Comparison of ENCODE assay signal across 1 mouse cellular context in the genomic region with DNA sequence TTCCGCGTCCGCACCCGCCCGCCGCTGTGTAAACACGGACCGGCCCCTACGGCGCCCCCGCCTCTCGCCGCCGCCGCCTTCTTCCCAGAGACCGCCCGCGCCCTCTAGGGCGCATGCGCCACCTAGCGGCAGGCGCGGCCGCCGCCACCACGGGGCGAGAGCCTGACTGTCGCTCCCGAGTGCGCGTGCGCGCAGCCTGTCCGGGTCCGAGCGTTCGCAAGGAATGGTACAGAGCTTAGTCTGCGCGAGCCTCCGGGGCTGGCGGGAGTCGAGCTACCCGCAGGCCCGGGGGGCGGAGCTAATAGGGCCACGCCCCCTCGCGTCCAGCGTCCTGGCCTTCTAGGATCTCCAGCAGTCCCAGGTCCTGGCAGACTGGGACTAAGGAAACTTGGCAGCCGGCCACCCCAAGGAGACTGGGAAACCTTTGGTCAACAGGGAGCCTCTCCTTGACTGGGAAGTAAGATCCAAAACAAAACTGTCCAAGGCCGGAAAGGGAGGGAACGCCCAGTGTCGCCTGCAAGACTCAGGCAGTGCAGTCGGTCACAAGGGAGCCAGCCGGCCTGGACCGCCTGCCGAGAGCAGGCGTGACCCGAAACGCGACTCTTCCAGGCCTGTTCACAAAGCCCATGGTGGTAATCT.
TF ChIP-seq lines count a peak whose summit lies in the region.

A gene (minus strand): TSS at position 303 of the 639 bp plus-strand sequence.

TF ChIP-seq in CH12.LX, 34 proteins besides CTCF, POLR2A, EP300 and RAD21 (continued from another document):
- TF ChIP-seq ZMIZ1 (IDR thresholded peaks at IDR 0.05; ENCODE audit: low read depth, low read length) (peak; percentile 68), ZNF384 (IDR thresholded peaks at IDR 0.05; ENCODE audit: low read depth, low read length) (no peak), E2F4 (IDR thresholded peaks at IDR 0.05; ENCODE audit: insufficient replicate concordance, low read depth, low read length) (no peak), CHD2 (IDR thresholded peaks at IDR 0.05; ENCODE audit: low read length) (no peak), USF2 (conservative IDR thresholded peaks at IDR 0.05; ENCODE audit: low read depth, low read length) (no peak), USF1 (IDR thresholded peaks at IDR 0.05; ENCODE audit: low read depth, low read length) (no peak), MEF2A (IDR thresholded peaks at IDR 0.05; ENCODE audit: borderline replicate concordance, low read depth, low read length) (peak; percentile 24; the same call in 1 of the 2 replicates), NRF1 (IDR thresholded peaks at IDR 0.05; ENCODE audit: low read depth, low read length) (peak; percentile 92), MAX (IDR thresholded peaks at IDR 0.05; ENCODE audit: low read length) (peak; percentile 58), CHD1 (IDR thresholded peaks at IDR 0.05; ENCODE audit: low read depth, low read length) (peak; percentile 84; the same call in 1 of the 2 replicates), HCFC1 (IDR thresholded peaks at IDR 0.05; ENCODE audit: low read depth, low read length) (peak; percentile 59), NELFE (IDR thresholded peaks at IDR 0.05; ENCODE audit: low read depth, low read length) (peak; percentile 60), RCOR1 (conservative IDR thresholded peaks at IDR 0.05; ENCODE audit: low read depth, low read length) (peak; percentile 44; the same call in 1 of the 2 replicates), PAX5 (IDR thresholded peaks at IDR 0.05; ENCODE audit: low read length) (no peak), BHLHE40 (IDR thresholded peaks at IDR 0.05; ENCODE audit: low read depth, low read length) (peak; percentile 78), IRF4 (IDR thresholded peaks at IDR 0.05; ENCODE audit: low read depth, low read length) (0 out of 2 replicates have a peak, but pooled peaks have one; percentile 33), ETS1 (conservative IDR thresholded peaks at IDR 0.05; ENCODE audit: low read depth, low read length) (0 out of 2 replicates have a peak, but pooled peaks have one; percentile 11), MAFK (IDR thresholded peaks at IDR 0.05; ENCODE audit: insufficient replicate concordance, low read length) (no peak), ELF1 (IDR thresholded peaks at IDR 0.05; ENCODE audit: low read depth, low read length) (peak; percentile 70; the same call in 1 of the 2 replicates), SIN3A (IDR thresholded peaks at IDR 0.05; ENCODE audit: low read length) (peak; percentile 71; the same call in 1 of the 2 replicates), GABPA (IDR thresholded peaks at IDR 0.05; ENCODE audit: insufficient replicate concordance, low read depth, low read length) (no peak), JUN (IDR thresholded peaks at IDR 0.05; ENCODE audit: insufficient read depth, low read depth, low read length) (no peak), UBTF (IDR thresholded peaks at IDR 0.05; ENCODE audit: low read depth, low read length) (peak; percentile 49), MXI1 (IDR thresholded peaks at IDR 0.05; ENCODE audit: low read depth, low read length) (peak; percentile 77), TCF12 (IDR thresholded peaks at IDR 0.05; ENCODE audit: low read depth, low read length) (peak; percentile 67), ZKSCAN1 (IDR thresholded peaks at IDR 0.05; ENCODE audit: borderline replicate concordance, low read depth, low read length) (no peak), TBP (conservative IDR thresholded peaks at IDR 0.05; ENCODE audit: low read depth, low read length) (no peak), POLR2AphosphoS2 (IDR thresholded peaks at IDR 0.05; ENCODE audit: low read depth, low read length) (0 out of 2 replicates have a peak, but pooled peaks have one; percentile 39), SMC3 (IDR thresholded peaks at IDR 0.05; ENCODE audit: low read depth, low read length) (peak; percentile 48), MAZ (IDR thresholded peaks at IDR 0.05; ENCODE audit: low read depth, low read length) (peak; percentile 64; the same call in 1 of the 2 replicates)
TF ChIP-seq in CH12.LX: peak in this region for 21.
